Mouse (Mus musculus) layer of hippocampus, adult 2 months (tissue): ENCODE results near the gene Dcun1d4. TPM values are rescaled to one million over a fixed set of nuclear protein-coding genes. Genes with fewer than 3 reads are reported as not detected.

Experiments used
- DNase-seq, 2 experiments: peaks; one replicate each; pipeline ENCODE4 v3.0.0; 2022; ENCODE audit warnings: low spot score in 2 of 2
- H3K27ac ChIP-seq: fragments of 200-600 bp; 2 replicates; pipeline ENCODE4 v1.8.1; 2022
- H3K4me3 ChIP-seq: fragments of 200-600 bp; 2 replicates; pipeline ENCODE4 v1.8.1; 2022; ENCODE audit warnings: mild to moderate bottlenecking
- CTCF ChIP-seq: fragments of 200-600 bp; conservative IDR thresholded peaks from 2 replicates; pipeline ENCODE4 v1.8.1; 2022; ENCODE audit warnings: antibody characterized with exemption, mild to moderate bottlenecking, moderate library complexity
- total RNA-seq, 2 experiments: library from RNA; stranded (reverse); gene quantifications; 2 replicates each; pipeline ENCODE4 v1.2.3; 2021

Gene Dcun1d4
- total RNA-seq, 2 experiments from 2014 or later = 124 to 132 TPM

DNA sequence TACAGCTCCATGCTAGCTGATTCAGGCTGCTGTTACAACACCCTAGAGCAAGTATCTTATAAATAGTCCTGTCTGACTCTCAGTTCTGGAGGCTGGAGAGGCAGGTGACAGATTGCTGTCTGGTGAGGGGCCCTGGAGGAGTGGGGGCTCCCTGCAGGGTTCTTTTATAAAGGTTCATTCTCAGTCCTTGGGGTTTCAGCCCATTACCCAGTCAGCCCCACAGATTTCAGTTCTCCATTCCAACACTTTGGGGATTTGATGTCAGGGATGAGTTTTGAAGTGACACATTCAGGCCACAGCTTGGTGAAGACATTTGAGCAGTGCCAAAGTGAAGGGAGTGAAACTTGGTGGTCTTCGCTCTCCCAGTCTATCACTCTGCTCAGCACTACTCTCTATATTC is 31.4 kb downstream of the Dcun1d4 start:
- TF ChIP-seq CTCF = no peak
- Histone ChIP-seq H3K4me3 (no peak overlapping the region), H3K27ac (no peak overlapping the region)
- no peak for DNase-seq

DNA sequence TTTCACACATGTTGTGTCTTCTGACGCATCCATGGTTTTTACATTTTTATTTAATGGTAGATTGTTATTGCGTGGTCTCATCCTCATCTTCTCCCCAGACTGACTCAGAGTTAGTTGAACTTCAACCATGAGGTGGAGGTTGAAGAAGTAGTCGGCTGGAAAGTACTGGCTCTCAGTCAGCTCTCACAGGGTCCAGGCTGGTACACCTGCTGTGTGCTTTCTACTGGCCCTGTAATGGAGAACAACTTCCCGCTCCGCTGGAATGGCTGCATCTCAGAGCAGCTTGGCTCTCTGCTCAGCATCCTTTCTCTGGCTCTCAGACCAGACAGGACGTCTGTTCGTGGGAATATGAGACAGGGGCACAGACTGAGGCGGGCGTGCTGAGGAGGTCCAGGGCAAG is 31.9 kb downstream of the Dcun1d4 start:
- TF ChIP-seq CTCF = no peak
- DNase-seq = no peak

DNA sequence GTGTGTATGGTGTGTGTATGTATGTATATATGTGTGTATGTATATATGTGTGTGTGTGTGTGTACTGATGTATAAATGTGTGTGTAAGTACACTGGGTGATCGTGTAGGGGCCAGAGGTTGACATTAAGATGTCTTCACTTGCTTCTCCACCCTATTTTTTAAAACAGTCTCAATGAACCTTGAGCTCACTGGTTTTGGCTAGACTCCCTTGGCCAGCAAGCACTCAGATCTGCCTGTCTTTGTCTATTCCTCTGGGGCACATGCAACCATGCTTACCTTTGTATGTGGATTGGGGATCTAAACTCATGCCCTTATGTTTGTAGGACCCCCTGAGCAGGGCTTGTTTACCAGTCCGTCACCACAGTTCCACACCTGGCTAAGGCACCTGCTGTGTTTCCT is 33.4 kb downstream of the Dcun1d4 start:
- TF ChIP-seq CTCF = no peak
- H3K27ac ChIP-seq = no peak overlapping the region

More for the DNA sequence above, 31.9 kb downstream of the Dcun1d4 start:
- Histone ChIP-seq H3K27ac (no peak overlapping the region), H3K4me3 (no peak overlapping the region)

DNA sequence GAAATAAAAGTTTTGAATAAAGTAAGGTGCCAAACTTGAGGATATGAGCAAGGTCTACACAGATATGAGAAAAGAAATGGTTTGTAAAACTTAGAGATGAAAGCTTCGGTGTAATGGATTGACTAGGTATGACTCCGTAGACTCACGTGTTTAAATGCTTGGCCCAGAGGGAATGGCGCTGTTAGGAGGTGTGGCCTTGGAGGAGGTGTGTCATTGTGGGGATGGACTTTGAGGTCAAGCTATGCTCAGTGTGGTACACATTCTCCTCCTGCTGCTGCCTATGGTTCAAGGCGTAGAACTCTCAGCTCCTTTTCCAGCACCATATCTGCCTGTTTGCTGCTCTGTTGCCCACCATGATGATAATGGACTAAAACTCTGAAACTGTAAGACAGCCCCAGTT is 36.5 kb downstream of the Dcun1d4 start:
- no peak for DNase-seq
- no peak overlapping the region for H3K27ac ChIP-seq

More for the DNA sequence above, 33.4 kb downstream of the Dcun1d4 start:
- no peak overlapping the region for H3K4me3 ChIP-seq
- DNase-seq = no peak

DNA sequence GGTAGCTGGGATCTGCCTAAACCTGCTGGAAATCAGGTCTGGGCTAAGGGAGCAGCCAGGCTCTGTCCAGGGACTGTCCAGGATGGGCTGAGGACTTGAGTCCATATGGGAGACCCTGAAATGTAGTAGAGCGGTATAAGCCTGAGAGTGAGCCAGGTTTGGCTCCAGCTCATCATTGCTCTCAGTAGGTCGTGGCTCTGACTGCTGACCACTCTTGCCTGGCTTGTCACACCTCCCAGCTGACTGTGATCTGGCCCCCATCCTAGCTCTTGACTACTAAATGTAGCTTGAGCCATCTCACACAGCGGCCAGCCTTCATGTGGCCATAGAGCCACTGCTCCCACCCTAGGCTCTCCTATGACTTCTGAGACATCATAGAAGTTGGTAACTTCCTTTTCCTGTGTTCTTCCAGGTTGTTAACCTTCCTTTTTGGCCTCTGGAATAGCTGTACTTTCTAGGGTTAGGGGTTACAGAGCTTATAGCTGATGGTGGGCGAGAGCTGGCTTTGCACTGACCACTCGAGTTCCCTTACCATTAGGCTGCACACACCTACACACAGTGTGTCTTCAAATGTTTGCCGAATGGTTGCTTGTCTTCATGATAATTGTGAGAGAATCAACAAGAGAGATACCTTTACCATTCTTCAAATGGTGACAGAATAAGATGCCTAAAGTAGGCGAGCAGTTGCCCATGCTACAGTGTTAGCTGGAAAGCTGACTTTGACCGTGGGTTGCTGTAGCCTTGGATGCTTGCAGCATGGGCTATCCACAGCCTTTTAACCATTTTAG is 37.8 kb downstream of the Dcun1d4 start:
- H3K4me3 ChIP-seq = no peak overlapping the region
- no peak overlapping the region for H3K27ac ChIP-seq
- no peak for TF ChIP-seq CTCF
- no peak for DNase-seq

More for the DNA sequence above, 36.5 kb downstream of the Dcun1d4 start:
- no peak for TF ChIP-seq CTCF
- H3K4me3 ChIP-seq = no peak overlapping the region

DNA sequence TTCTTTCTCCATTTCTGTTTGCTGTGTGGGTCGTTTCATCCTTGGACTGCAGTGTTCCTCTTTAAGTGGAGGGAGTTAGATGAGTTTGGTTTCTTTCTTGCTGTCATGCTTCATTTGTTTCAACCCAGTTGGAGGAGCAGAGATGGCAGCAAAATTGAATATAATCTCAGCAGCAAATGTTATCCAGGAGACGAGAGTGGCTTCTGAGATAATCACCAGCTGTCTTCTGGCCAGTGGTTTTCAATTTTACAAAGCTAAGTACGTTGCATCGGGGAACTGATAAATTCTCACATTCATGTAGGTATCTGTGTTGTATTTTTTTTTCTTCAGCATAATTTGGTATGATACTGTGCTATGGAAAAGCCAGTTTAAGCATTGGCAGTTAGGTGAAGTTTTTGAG is 40.0 kb downstream of the Dcun1d4 start:
- Histone ChIP-seq H3K27ac (no peak overlapping the region), H3K4me3 (no peak overlapping the region)
- DNase-seq = no peak
- no peak for TF ChIP-seq CTCF

DNA sequence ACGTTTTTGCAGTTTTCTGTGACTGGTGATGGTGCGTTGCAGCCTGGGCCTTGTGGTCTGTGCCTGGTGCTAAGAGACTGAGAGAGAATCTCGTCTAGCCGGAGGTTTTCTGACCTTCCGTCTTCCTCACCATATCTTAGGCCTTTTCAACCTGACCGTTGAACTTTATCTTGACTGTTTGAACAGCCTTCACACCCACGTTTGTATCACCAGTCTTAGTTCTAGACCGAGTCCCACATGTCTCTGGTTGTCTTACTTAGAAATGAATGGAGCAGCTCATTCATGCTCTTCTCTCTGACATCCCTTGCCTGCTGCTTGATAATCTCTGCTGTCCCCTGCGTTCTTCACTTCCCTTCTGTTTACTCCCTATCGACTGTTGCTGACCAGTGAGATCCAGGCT is 42.4 kb downstream of the Dcun1d4 start:
- Histone ChIP-seq H3K27ac (no peak overlapping the region), H3K4me3 (no peak overlapping the region)
- no peak for TF ChIP-seq CTCF
- no peak for DNase-seq

DNA sequence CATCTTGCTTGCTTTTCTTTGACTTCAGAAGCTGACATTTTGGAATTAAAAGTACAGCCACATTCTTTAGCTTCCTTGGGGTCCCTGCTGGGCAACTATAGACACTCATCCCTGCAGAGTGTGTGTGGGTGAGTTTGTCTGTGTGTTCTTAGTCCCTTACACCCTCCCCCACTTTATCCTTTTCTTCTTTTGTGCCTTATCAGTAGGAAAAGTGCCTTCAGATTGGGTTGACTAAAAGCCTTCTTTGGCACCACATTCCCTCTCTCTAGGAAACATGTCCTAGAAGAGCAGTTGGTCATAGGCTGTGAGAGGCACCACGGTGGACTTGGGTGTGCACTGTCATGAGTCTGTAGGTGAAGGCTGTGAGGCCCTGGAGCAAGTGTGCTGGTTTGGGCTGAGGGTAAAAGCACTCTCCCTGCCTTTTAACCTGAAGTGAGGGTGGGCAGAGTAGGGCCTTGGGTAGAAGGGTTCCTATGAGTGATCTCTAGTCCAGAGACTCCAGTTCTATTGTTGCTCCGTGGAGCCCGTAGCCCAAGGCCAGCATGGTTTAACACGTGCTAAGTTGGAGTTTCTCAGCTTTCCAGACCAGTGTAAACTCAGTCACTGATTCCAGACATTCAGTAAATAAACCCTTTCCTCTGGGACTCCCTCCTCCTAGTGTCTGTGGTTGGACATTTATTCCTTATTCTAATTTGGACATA is 43.6 kb downstream of the Dcun1d4 start:
- DNase-seq = no peak
- H3K4me3 ChIP-seq = no peak overlapping the region
- no peak for TF ChIP-seq CTCF
- H3K27ac ChIP-seq = no peak overlapping the region

DNA sequence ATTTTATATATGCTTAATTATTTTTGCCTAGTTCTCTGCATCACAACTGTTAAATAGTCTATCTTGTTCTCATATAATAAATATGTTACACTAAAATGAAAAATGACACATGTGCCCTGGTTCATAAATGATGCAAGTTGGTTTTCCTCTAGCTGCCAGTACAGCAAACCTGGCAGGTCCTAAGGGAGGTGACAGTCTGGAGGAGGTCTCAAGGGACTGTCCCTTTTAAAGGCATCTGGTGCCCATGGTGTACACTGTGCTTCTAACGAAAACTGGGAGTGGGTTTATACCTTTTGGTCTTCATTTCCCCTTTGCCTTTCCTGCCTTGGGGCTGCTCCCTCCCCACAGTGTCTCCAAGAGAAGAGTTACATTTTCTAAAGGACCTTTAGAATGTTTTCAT is 51.4 kb downstream of the Dcun1d4 start:
- no peak overlapping the region for H3K4me3 ChIP-seq
- no peak for DNase-seq
- TF ChIP-seq CTCF = no peak
- H3K27ac ChIP-seq = peak overlapping the region; percentile 18; the same call in 1 of the 2 replicates

DNA sequence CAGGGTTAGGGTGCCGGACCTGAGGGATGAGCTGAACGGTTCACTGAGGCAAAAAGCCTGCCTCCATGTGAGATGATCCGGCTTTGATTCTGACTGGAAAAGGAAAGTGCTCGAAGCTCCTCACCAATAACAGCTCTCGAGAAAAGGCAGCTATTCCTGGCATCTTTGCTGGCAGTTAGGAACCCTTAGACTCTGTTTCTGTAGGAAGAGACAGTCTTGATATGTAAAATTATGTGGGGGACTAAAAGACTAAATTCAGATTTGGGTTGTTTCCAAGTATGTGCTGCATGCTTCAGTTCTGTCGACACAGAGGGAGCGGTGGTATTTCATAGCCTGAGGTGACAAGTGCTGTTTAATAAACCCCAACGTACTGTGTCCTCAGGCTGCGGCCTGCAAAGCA is 52.1 kb downstream of the Dcun1d4 start:
- no peak for TF ChIP-seq CTCF
- no peak for DNase-seq
- Histone ChIP-seq H3K27ac (0 out of 2 replicates have a peak overlapping the region, but pooled peaks have one; percentile 18), H3K4me3 (no peak overlapping the region)

DNA sequence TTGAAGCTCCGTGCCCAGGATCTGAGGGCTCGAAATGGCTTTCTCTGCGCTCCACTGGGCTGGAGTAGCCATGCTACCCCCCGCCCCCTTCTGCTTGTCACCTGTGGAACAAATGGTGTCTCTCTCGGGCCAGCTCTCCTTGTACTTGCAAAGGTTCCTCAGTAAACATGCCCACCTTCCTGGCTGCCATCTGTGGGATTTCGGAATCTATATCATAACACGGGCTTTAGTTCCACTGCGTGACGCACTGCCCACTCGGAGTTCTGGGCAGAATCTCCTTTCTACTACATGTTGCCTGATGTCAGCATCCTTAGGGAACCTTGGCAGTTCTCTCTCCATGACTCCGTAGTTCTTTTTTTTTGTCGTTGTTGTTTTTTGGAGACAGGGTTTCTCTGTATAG is 56.9 kb downstream of the Dcun1d4 start:
- H3K27ac ChIP-seq = no peak overlapping the region
- no peak for TF ChIP-seq CTCF
- no peak for DNase-seq

DNA sequence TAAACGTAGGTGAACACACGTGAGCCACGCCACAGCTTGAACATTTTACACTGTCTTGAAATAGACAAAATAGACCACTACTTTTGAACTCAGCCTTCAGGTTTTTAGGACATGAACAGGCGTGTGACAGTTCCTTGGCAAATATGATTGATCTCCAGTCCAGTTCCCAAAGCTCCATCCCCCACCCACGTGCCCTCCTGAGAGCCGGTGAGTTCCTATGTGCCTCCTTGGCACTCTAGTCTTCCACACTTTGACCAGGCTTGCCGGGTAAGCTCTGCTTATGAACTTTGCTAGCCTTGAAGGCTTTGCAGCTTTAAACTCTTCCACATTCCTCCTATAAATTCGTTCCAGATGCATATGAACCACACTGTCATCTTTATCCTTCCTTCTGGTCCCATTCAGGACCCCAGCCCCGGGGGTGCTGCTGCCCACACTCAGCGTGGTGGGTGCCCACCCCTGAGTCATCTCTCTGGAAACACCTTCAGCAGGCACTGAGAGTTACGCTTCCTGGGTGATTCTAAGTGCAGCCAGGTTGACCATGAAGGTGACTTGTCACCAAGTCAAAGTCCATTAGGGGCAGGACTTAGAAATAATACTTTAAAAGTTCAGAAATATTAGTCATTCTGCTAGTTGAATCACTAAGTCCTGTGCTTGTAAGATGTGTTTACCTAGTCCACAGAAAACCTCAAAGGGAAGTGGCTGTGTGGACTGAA is 57.9 kb downstream of the Dcun1d4 start:
- TF ChIP-seq CTCF = no peak
- no peak for DNase-seq
- H3K4me3 ChIP-seq = no peak overlapping the region

More for the DNA sequence above, 56.9 kb downstream of the Dcun1d4 start:
- no peak overlapping the region for H3K4me3 ChIP-seq

DNA sequence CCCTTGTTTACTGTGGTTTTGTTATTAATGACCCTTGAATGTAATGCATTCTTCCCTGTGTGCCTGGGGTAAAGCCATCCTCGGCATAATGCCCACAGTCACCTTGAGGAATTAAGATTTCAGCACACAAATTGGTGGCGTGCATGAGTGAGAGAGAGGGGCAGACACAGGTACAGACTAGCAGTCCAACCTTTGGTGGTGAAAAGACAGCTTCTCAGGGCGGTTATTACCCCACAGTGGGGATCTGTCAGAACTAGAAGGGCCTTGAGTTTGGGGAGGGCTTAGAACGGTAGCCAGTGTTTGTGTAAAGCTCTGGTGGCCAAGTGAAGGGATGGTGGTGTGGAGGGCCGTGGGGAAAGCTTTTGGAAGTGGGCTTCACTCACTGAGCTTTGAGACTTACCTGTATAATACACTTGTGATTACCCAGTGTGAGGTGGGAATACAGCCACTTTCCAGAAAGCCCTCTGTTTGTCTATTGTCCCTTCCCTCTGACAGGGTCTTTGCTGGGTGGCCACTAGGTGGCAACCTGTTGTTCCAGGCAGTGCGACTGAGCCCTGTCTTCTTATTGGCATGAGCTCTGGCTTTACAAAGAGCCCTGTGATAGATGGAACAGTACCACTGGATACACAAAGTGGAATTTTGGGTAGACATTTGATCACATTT is 59.2 kb downstream of the Dcun1d4 start:
- TF ChIP-seq CTCF = peak; percentile 92
- peak overlapping the region; percentile 50; the same call in 1 of the 2 replicates for H3K27ac ChIP-seq
- H3K4me3 ChIP-seq = no peak overlapping the region
- peak; percentile 60 for DNase-seq

More for the DNA sequence above, 57.9 kb downstream of the Dcun1d4 start:
- H3K27ac ChIP-seq = no peak overlapping the region
